Mouse (Mus musculus): ENCODE data around the gene Usp19.

Usp19 gene

DNA sequence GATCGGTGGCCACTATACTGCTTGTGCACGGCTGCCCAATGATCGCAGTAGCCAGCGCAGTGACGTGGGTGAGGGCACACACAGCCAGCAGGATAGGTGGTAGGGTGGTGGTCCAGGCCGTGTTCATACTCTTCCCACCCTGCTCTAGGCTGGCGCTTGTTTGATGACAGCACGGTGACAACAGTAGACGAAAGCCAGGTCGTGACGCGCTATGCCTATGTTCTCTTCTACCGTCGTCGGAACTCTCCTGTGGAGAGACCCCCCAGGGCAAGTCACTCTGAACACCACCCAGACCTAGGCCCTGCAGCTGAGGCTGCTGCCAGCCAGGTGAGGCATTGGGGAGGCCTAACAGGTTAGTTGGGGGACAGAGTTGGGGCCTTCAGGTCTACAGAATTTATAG, 9.5 kb downstream of the Usp19 start:
- DNase-seq: no peak

GRCm38 (mm10) chr9:108506901-108507300, 16.5 kb downstream of the Usp19 start:
- DNase-seq: no peak

DNA sequence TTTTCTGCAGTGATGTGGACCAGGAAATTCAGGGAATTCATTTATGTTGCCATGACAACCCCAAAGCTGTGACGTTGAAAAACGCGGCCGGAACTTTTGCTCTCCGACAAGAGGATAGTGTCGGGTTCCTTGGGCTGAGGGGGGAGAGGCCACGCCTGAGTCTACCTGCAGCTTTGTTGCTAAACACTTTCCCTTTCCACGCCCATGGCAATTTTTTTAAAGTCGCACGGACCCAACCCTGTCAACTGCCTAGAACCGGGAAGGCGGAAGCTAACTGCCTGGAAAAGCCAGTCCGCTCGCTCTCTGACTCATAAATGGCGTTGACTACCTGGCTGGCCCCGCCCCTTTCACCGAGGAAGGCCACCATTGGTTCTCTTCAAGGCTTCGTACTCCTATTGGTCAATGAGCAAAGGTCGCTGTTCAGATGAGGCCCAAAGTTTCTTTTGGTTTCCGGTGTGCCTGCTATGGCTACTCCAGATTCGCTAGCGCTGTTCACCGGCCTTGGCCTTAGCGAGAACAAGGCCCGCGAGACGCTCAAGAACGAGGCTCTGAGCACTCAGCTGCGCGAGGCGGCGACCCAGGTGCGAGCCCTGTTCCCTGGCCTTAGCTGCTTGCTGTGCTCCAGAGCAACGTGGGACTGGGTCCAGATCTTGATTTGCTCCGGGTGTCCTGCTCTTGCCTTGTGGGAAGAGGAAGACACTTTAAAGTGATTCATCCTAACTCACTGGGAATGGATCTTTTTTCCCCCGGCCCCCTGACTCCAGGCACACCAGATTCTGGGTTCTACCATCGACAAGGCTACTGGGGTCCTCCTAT, 17.4 kb downstream of the Usp19 start, which contains the start of gene Qars:
Gene Qars, plus strand, starts transcription at position 88 of the 816 bp plus-strand sequence.
- DNase-seq: peak; percentile 94

DNA sequence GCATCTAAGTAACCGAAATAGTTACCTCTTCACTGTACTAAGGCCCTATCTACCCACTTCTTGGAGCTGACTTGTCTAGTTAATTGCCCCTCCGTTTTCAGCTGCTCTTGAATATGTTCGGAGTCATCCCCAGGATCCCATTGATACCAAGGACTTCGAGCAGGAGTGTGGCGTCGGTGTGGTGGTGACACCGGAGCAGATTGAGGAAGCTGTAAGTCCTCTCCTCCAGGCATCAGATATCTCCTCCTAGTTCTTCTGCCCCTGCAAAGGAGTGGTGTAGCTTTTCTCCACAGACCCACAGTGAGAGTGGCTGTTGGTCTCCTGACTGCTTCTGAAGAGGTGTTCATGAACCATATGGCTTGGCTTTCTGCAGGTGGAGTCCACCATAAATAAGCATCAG, 18.4 kb downstream of the Usp19 start:
- no peak for DNase-seq

- DNase-seq: peak; percentile 97
These were observed 26.2 kb downstream of the Usp19 start, which contains the start of gene Qrich1 for GRCm38 (mm10) chr9:108516380-108517251. Gene Qrich1, plus strand, starts transcription at chr9:108516806.

DNA sequence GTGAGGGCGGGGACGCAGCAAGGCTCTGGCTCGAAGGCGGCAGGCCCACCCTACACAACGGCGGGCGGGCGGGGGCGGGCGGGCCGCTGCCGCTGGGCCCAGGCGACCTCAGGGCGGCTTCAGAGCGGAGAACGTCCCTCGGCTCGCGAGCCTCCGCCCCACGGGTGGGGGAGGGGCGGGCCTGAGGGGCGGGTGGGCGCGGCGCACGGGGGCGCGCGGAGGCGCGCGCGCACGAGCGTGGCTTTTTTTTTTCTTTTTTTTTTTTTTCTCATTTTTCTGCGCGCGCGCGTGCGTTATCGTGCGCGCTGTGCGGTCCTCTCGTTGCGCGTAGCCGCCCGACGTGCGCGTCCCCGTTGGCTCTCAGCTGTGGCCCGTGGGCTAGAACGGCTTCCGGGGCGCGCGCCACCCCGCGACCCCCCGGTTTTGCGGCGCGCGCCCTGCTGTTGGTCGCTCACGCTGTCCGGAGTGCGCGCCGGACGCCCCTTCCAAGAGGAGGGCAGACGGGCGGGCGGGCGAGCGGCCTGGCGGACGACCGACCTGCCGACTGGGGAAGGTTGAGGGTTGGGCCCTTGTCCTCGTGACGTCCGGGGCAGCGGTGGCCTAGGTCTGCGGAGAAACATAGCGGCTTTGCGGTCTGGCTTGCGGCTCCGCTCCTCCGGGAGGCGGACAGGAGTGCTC, 27.0 kb downstream of the Usp19 start:
- DNase-seq: peak; percentile 87

DNA sequence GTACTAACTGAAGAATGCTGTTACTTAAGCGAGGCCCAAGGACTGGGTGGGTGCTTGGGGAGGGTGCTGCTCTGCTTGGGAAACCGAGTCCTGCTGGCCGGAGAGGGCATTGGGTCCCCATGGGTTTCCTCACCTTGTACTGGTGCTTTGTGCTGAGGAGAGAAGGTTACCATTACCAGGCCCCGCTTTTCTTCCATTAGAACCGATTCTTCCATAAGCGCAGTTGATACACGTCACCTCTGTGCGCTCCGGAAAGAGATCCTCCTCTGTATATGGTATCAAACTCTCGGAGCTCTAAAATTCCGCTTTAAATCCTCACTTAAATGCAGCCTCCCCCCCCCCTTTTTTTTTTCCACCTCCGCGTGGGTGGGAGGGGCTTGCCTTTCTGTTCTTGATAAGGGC, 27.5 kb downstream of the Usp19 start:
- no peak for DNase-seq

DNA sequence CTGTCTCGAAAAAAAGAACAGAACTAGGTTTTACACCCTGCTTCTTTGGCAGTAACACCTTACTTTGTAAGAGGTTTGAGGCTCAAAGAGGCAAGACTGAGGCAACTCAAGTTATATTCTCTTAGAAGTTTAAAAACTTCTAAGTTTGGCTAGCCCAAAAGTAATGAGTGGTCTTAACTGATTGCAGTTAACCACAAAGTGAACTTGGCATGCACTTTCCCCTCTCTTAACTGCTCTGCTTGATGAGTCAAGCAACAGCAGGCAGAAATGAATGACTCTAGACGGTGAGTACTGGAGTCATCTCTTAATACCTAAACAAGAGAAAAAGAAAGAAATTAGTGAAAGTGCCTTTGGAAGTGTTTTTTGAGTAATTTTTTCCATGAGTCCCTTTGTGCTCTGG, 31.2 kb downstream of the Usp19 start:
- DNase-seq: no peak

DNA sequence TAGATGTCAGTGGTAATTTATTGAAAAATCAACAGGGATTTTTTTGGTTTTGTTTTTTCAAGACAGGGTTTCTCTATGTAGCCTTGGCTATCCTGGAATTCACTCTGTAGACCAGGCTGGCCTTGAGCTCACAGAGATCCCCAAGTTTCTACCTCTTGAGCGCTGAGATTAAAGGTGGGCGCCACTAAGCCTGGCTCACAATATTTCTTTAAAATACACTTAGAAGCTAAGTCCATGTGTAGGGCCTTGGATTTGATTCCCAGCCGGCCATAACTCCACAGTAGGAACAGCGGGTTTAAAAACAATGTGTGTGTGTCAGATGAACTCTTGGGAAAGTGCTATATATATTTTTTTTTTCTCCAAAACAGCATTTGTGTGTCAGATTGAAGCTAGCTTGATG, 32.9 kb downstream of the Usp19 start:
- no peak for DNase-seq

GRCm38 (mm10) chr9:108525400-108525799, 35.0 kb downstream of the Usp19 start:
- DNase-seq: no peak

DNA sequence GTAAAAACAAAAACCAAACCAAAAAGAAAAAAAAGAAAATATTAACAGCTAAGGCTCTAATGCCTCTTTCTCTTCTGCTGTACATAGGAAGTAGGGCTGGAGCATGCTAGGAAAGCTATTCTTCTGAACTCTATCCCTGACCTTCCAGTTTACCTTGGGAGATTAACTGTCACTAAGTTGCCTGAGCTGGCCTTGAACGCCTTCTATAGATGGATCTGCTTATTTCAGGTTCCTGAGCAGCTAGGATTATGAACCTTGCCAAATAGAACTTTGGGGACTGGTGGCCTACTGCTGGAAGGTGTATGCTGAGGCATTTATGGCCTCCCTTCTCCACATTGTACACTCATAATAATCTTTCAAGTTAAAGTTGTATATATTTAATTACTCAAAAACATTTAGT, 40.6 kb downstream of the Usp19 start:
- DNase-seq: no peak

- DNase-seq: no peak
These were observed 41.1 kb downstream of the Usp19 start for GRCm38 (mm10) chr9:108531496-108531895.

DNA sequence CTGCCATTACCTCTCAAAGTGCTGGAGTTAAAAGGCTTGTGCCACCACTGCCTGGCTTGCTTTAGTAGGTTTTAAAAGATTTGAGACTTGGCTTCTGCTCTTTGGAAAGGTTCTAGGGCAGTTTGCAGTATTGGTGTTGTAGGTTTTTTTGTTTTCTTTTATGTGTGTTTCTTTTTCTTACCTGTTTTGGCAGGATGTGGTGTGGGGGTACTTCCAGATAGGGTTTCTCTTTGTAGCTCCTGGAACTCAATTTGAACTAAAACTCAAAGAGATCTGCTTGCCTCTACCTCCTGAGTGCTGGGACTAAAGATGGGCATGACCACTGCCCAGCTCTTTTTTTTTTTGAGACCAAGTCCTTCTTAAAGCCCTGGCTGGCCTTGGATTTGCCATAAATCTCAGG, 50.4 kb downstream of the Usp19 start:
- DNase-seq: no peak

DNA sequence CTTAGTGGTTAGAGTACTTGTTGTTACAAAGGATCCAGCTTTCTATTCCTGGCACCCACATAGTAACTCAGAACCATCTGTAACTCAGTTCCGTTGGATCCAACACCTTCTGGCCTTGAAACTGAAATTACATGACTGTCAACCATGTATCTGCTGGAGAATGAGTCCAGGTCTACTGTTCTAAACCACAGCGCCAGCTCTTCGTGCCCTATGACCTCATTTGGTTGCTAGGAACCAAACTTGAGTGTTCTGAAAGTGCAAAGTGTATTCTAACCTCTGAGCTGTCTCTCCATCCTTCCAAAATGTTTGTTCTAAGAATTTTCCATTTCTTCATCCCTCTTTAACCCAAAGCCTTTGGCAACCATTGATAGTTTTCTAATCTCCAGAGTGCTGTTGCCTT, 55.6 kb downstream of the Usp19 start:
- DNase-seq: no peak

GRCm38 (mm10) chr9:108546875-108547274, 56.5 kb downstream of the Usp19 start:
- no peak for DNase-seq
